Mouse (Mus musculus): Measurements from ENCODE around the gene Pam16. TPM values are rescaled to one million over a fixed set of nuclear protein-coding genes. Genes with fewer than 3 reads are reported as not detected.

The Pam16 gene
- polyA plus RNA-seq, 1 experiment from 2014 or later = 162 TPM

DNA sequence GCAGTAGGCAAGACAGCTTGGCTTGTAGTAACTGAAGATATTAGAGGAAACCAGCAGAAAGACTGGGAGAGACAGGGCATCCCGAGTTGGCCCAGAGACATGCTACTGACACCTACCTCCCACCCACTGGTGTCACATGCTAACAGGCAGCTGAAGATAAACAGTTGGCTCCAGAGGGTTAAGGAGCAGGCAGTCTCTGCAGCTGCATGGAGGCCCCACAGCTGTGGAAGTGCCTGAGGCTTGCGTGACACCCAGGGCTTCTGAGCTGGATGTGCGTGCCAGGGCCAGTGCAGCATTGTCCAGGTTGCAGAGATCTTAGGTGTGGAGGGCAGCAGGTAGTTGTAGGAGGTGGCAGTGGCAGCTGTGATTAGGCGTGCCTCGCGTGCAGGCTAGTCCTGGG lies 2.3 kb upstream of the Pam16 start:
- H3K4me1 ChIP-seq = peaks cover 24% of the 10 kb centered on the region
- no peaks in the 10 kb centered on the region for H3K36me3 ChIP-seq
- no peak for ATAC-seq (replicated peaks)

GRCm38 (mm10) chr16:4624074-4624473 lies 714 bp downstream of the Pam16 start:
- peak overlapping the region; percentile 86 for H3K4me3 ChIP-seq
- WGBS = 19% methylated on average over 9 of the region's 9 CpGs
- H3K27me3 ChIP-seq = no peaks in the 10 kb centered on the region
- ATAC-seq (replicated peaks) = no peak
- no peaks in the 10 kb centered on the region; the same call in 1 of the 2 replicates for H3K36me3 ChIP-seq
- H3K9me3 ChIP-seq = no peaks in the 10 kb centered on the region
- peak overlapping the region; percentile 70 for H3K4me2 ChIP-seq (replicated peaks)
- peak overlapping the region; percentile 76 for H3K27ac ChIP-seq (replicated peaks)
- H3K4me1 ChIP-seq = peaks cover 24% of the 10 kb centered on the region
- peak overlapping the region; percentile 87 for H3K9ac ChIP-seq (replicated peaks)

More for the DNA sequence above, 2.3 kb upstream of the Pam16 start:
- Histone ChIP-seq H3K4me3 (no peak overlapping the region), H3K27me3 (no peaks in the 10 kb centered on the region), H3K9ac (replicated peaks) (no peak overlapping the region), H3K27ac (replicated peaks) (no peak overlapping the region), H3K4me2 (replicated peaks) (no peak overlapping the region), H3K9me3 (no peaks in the 10 kb centered on the region)
- 88% methylated on average over 6 of the region's 6 CpGs for WGBS

- H3K27me3 ChIP-seq = no peaks in the 10 kb centered on the region
- no peak overlapping the region for H3K4me2 ChIP-seq (replicated peaks)
- H3K27ac ChIP-seq (replicated peaks) = no peak overlapping the region
- H3K36me3 ChIP-seq = peaks cover 44% of the 10 kb centered on the region
- H3K4me1 ChIP-seq = no peaks in the 10 kb centered on the region
- H3K9me3 ChIP-seq = no peaks in the 10 kb centered on the region
- H3K4me3 ChIP-seq = no peak overlapping the region
- H3K9ac ChIP-seq (replicated peaks) = no peak overlapping the region
- 85% methylated on average over 4 of the region's 4 CpGs for WGBS
- no peak for ATAC-seq (replicated peaks)
Observed at GRCm38 (mm10) chr16:4616829-4617228, 8.0 kb downstream of the Pam16 start.

- Histone ChIP-seq H3K9me3 (no peaks in the 10 kb centered on the region), H3K4me1 (no peaks in the 10 kb centered on the region), H3K36me3 (peaks cover 54% of the 10 kb centered on the region), H3K9ac (replicated peaks) (no peak overlapping the region), H3K4me2 (replicated peaks) (no peak overlapping the region), H3K27ac (replicated peaks) (no peak overlapping the region), H3K27me3 (no peaks in the 10 kb centered on the region), H3K4me3 (no peak overlapping the region)
- WGBS = 91% methylated on average over 1 of the region's 1 CpGs
- ATAC-seq (replicated peaks) = no peak
Observed at GRCm38 (mm10) chr16:4615297-4615696, 9.5 kb downstream of the Pam16 start.

GRCm38 (mm10) chr16:4614639-4615038 lies 10.1 kb downstream of the Pam16 start:
- Histone ChIP-seq H3K36me3 (peaks cover 57% of the 10 kb centered on the region), H3K9me3 (no peaks in the 10 kb centered on the region), H3K4me2 (replicated peaks) (no peak overlapping the region), H3K27ac (replicated peaks) (no peak overlapping the region), H3K4me3 (no peak overlapping the region), H3K9ac (replicated peaks) (no peak overlapping the region), H3K27me3 (no peaks in the 10 kb centered on the region), H3K4me1 (no peaks in the 10 kb centered on the region)
- ATAC-seq (replicated peaks) = no peak
- 94% methylated on average over 3 of the region's 3 CpGs for WGBS

GRCm38 (mm10) chr16:4613736-4614135 lies 11.1 kb downstream of the Pam16 start:
- no peak overlapping the region for H3K4me2 ChIP-seq (replicated peaks)
- no peak overlapping the region for H3K4me3 ChIP-seq
- H3K9ac ChIP-seq (replicated peaks) = no peak overlapping the region
- no peak for ATAC-seq (replicated peaks)
- H3K27ac ChIP-seq (replicated peaks) = no peak overlapping the region
- H3K4me1 ChIP-seq = no peaks in the 10 kb centered on the region
- no peaks in the 10 kb centered on the region for H3K27me3 ChIP-seq
- WGBS = 94% methylated on average over 9 of the region's 9 CpGs
- H3K36me3 ChIP-seq = peaks cover 54% of the 10 kb centered on the region
- H3K9me3 ChIP-seq = no peaks in the 10 kb centered on the region

- peaks cover 7% of the 10 kb centered on the region for H3K4me1 ChIP-seq
- H3K27me3 ChIP-seq = no peaks in the 10 kb centered on the region
- no peak overlapping the region for H3K27ac ChIP-seq (replicated peaks)
- H3K4me3 ChIP-seq = no peak overlapping the region
- H3K9ac ChIP-seq (replicated peaks) = no peak overlapping the region
- H3K36me3 ChIP-seq = peaks cover 49% of the 10 kb centered on the region
- WGBS = 95% methylated on average over 7 of the region's 7 CpGs
- no peaks in the 10 kb centered on the region for H3K9me3 ChIP-seq
- no peak for ATAC-seq (replicated peaks)
- H3K4me2 ChIP-seq (replicated peaks) = no peak overlapping the region
Observed at GRCm38 (mm10) chr16:4611676-4612075, 13.1 kb downstream of the Pam16 start.

DNA sequence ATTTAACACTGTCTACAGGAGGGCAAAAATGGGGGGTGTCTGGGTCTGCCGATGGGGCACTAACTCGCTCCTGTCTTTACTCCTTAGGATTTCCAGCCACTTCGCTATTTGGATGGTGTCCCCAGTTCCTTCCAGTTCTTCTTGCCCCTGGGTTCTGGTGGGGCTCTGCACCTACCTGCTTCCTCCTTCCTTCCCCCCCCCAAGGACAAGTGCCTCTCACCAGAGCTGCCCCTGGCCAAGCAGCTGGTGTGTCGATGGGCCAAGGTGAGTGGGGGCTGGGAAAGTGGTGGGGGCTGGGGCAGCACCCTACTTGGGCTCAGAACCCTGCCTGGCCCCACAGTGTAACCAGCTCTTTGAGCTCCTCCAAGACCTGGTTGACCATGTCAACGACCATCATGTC lies 13.6 kb downstream of the Pam16 start:
- ATAC-seq (replicated peaks) = no peak
- H3K9me3 ChIP-seq = no peaks in the 10 kb centered on the region

DNA sequence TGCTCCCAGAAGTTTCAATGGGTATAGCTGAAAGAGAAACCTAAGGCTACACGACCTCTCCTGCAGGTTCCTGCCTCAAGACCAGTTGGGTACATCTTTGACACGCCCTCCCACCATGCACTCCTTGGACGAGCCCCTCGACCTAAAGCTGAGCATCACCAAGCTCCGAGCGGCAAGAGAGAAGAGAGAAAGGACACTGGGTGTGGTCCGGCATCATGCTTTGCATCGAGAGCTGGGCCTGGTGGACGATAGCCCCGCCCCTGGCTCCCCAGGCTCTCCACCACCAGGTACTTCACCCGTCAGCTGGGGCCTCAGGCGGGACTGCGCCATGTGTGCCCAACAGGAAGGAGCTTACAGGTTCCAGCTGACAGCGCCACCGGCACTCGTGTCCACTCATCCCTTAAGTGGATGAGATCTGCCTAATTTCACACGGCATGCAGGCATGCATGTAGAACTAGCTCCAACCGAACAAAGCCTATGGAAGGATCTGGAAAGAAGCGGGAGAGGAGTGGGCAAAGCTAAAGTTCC lies 16.2 kb downstream of the Pam16 start:
- Histone ChIP-seq H3K27ac (replicated peaks) (no peak overlapping the region), H3K9ac (replicated peaks) (no peak overlapping the region), H3K4me3 (no peak overlapping the region), H3K4me2 (replicated peaks) (no peak overlapping the region), H3K36me3 (peaks cover 26% of the 10 kb centered on the region), H3K9me3 (no peaks in the 10 kb centered on the region), H3K4me1 (peaks cover 25% of the 10 kb centered on the region), H3K27me3 (no peaks in the 10 kb centered on the region)
- ATAC-seq (replicated peaks) = no peak
- WGBS = 87% methylated on average over 19 of the region's 19 CpGs

More for the DNA sequence above, 13.6 kb downstream of the Pam16 start:
- peaks cover 48% of the 10 kb centered on the region for H3K36me3 ChIP-seq
- no peak overlapping the region for H3K4me3 ChIP-seq
- H3K4me1 ChIP-seq = peaks cover 12% of the 10 kb centered on the region
- no peak overlapping the region for H3K27ac ChIP-seq (replicated peaks)
- no peaks in the 10 kb centered on the region for H3K27me3 ChIP-seq
- H3K9ac ChIP-seq (replicated peaks) = no peak overlapping the region
- 87% methylated on average over 5 of the region's 5 CpGs for WGBS
- H3K4me2 ChIP-seq (replicated peaks) = no peak overlapping the region

DNA sequence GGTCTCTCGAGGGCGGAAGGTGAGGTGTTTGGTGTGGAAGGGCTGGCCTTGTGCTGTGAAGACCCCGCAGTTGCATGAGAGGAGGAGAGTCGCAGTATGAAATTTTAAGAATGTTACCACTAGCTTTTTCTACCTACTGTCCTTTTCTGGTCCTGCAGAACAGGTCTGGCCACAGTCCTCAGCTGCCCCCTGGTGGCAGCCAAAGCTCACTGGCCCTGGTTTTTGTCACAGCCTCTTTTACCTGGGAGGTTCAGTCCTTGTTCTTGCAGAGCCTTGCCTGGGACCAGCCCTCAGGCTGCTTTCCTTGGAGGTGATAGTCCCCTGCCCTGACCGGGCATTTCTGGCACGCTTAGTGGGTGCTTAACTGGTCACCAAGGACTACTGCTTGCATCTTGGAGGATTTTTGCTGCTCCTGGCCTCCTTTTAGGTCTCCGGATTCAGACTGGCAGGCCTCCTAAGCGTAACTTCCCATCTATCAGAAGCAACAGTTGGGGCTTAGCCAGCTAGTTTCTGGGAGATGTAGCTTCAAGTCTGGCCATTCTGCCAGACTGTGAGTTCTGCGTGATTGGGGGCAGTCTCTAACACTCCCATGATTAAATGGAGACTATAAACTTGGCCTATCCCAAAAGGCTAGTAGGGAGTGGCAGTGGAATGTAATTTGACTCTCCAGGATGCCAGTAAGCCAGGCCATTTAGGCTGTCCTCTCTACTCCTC lies 16.8 kb downstream of the Pam16 start:
- 51% methylated on average over 9 of the region's 9 CpGs for WGBS
- Histone ChIP-seq H3K27ac (replicated peaks) (no peak overlapping the region; the same call in 1 of the 2 replicates), H3K4me1 (peaks cover 28% of the 10 kb centered on the region), H3K9me3 (no peaks in the 10 kb centered on the region), H3K27me3 (no peaks in the 10 kb centered on the region), H3K9ac (replicated peaks) (no peak overlapping the region), H3K4me2 (replicated peaks) (no peak overlapping the region), H3K36me3 (peaks cover 20% of the 10 kb centered on the region), H3K4me3 (no peak overlapping the region)
- ATAC-seq (replicated peaks) = 0 out of 2 replicates have a peak, but pooled peaks have one; percentile 42

DNA sequence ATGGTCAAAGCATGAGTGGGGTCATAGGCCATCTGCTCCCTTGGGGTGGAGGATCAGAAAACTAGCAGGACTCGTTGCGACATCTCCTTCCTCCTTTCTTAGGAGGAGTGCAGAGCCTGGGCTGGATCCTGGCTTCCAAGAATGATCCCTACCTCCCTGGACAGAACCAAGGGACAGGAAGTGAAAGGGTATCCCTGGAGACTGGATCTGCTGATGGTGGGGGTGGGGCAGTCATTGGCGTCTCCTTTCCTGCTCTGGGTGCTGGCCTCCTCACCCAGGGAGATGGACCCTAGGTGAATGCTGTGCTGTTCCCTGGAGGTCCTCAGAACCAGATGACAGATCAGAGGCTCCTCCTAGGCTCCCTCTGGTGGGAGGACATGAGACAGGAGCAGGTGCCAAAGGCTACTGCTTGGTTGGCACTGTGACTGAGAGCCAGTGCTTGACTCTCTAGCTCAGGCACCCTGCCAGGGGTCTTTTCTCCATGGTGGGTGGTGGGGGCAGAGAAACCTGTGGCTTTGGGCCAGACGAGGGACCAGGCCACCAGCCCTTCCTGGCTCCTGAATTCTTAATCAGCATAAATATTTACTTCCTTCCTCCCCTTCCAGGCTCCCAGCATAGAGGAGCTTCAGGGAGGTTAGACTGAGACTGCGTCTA lies 18.2 kb downstream of the Pam16 start:
- peaks cover 38% of the 10 kb centered on the region for H3K4me1 ChIP-seq
- H3K27ac ChIP-seq (replicated peaks) = no peak overlapping the region
- no peak overlapping the region for H3K9ac ChIP-seq (replicated peaks)
- 46% methylated on average over 5 of the region's 5 CpGs for WGBS
- H3K9me3 ChIP-seq = no peaks in the 10 kb centered on the region
- H3K4me2 ChIP-seq (replicated peaks) = no peak overlapping the region
- peaks cover 10% of the 10 kb centered on the region for H3K36me3 ChIP-seq
- no peaks in the 10 kb centered on the region for H3K27me3 ChIP-seq
- 0 out of 2 replicates have a peak, but pooled peaks have one; percentile 17 for ATAC-seq (replicated peaks)
- H3K4me3 ChIP-seq = no peak overlapping the region

GRCm38 (mm10) chr16:4605514-4606131 lies 19.2 kb downstream of the Pam16 start:
- Histone ChIP-seq H3K36me3 (peaks cover 5% of the 10 kb centered on the region; the same call in 1 of the 2 replicates), H3K4me3 (no peak overlapping the region), H3K27me3 (no peaks in the 10 kb centered on the region), H3K4me2 (replicated peaks) (no peak overlapping the region), H3K27ac (replicated peaks) (no peak overlapping the region), H3K9me3 (no peaks in the 10 kb centered on the region), H3K4me1 (peaks cover 38% of the 10 kb centered on the region), H3K9ac (replicated peaks) (no peak overlapping the region)
- no peak for ATAC-seq (replicated peaks)
- 42% methylated on average over 13 of the region's 13 CpGs for whole genome bisulfite sequencing

Measured in forebrain, embryonic 15.5 days (tissue).